ENCODE assay signal across 12 mouse cellular contexts in genomic region chr2:29561468-29561867, GRCm38 (mm10). TPM values are rescaled to one million over a fixed set of nuclear protein-coding genes. Genes with fewer than 3 reads are reported as not detected.
A peak's percentile ranks its signal among the peaks of the same experiment; 100 is the strongest.
DNase-seq lines count a peak whose midpoint lies in the region.
"Had no signal": no experiment of that assay in that cellular context is flagged by ENCODE, and none has a peak within 500 bp of the region (broad histone marks: within the 10 kb centered on the region; RNA-seq: fewer than 3 reads in every experiment).

No protein-coding gene starts in this region.

- DNase-seq in adrenal gland, postnatal 10 days, result peak; percentile 26
- no peak for DNase-seq in adrenal gland, adult 18-20 months (ENCODE audit: low spot score in 2 of 2)
- peak; percentile 17 for DNase-seq in gastrocnemius, postnatal 14 days
- no peak for DNase-seq in gastrocnemius, postnatal 4 days (ENCODE audit: low spot score in 2 of 2)
- peak; percentile 81 for DNase-seq in cerebellum, adult 11-12 months
- DNase-seq in cerebellum, postnatal 14 days, result peak; percentile 94 to 96
- no peak for DNase-seq in layer of hippocampus, postnatal 10 days (ENCODE audit: low spot score in 2 of 2)
- DNase-seq in ovary, adult 18-20 months (ENCODE audit: low spot score), result no peak
- DNase-seq: forebrain, postnatal 0 days; layer of hippocampus, postnatal 36 days; right cerebral cortex, adult 18-20 months; thymus, postnatal 36 days had no signal

- intact Hi-C loops in gastrocnemius, postnatal 14 days (cut with DNase I; ENCODE audit: low total_unique reads), result no loop called here

RNA-seq across cellular contexts. Expression of gene Rapgef1, which starts 58.1 kb away (rescaled TPM):
- total RNA-seq in adrenal gland, postnatal 10 days (2021), result 10 to 100 TPM; 58.5 to 66.5 TPM
- total RNA-seq in adrenal gland, adult 18-20 months (2021), result 10 to 100 TPM; 46.8 to 51.6 TPM
- 10 to 100 TPM; 75.7 to 81.9 TPM for total RNA-seq in gastrocnemius, postnatal 14 days (2021)
- 100 to 1,000 TPM; 110 to 121 TPM for total RNA-seq in gastrocnemius, postnatal 4 days (2021)
- 100 to 1,000 TPM; 119 to 123 TPM for total RNA-seq in layer of hippocampus, postnatal 10 days (2021)

Comparison
In these comparisons a context has a peak if more than half of its experiments do, and no peak if none do; other contexts are left out.
1. DNase-seq: peak in adrenal gland, postnatal 10 days (single experiment), gastrocnemius, postnatal 14 days (single experiment), cerebellum, adult 11-12 months (single experiment) and cerebellum, postnatal 14 days (2 of 2); none in adrenal gland, adult 18-20 months (0 of 2), gastrocnemius, postnatal 4 days (0 of 2), layer of hippocampus, postnatal 10 days (0 of 2) and ovary, adult 18-20 months (single experiment).